Mouse (Mus musculus) lung, adult 10 weeks (tissue): ENCODE data around the gene Thpo. TPM values are rescaled to one million over a fixed set of nuclear protein-coding genes. Genes with fewer than 3 reads are reported as not detected.

Experiments
- polyA plus RNA-seq: library from polyadenylated mRNA; stranded (reverse); fragments of 350-450 nt; fragmentation: Illumina TruSeq; extraction: RNeasy Lipid Tissue Mini Kit (QIAGEN cat#74804); gene quantifications from one replicate; pipeline ENCODE4 v1.2.3, GENCODE M21; 2014; ENCODE audit warnings: low read depth, low replicate concordance; ENCODE audit not compliant: insufficient read depth

The Thpo gene
- polyA plus RNA-seq, result 0.50 TPM

DNA sequence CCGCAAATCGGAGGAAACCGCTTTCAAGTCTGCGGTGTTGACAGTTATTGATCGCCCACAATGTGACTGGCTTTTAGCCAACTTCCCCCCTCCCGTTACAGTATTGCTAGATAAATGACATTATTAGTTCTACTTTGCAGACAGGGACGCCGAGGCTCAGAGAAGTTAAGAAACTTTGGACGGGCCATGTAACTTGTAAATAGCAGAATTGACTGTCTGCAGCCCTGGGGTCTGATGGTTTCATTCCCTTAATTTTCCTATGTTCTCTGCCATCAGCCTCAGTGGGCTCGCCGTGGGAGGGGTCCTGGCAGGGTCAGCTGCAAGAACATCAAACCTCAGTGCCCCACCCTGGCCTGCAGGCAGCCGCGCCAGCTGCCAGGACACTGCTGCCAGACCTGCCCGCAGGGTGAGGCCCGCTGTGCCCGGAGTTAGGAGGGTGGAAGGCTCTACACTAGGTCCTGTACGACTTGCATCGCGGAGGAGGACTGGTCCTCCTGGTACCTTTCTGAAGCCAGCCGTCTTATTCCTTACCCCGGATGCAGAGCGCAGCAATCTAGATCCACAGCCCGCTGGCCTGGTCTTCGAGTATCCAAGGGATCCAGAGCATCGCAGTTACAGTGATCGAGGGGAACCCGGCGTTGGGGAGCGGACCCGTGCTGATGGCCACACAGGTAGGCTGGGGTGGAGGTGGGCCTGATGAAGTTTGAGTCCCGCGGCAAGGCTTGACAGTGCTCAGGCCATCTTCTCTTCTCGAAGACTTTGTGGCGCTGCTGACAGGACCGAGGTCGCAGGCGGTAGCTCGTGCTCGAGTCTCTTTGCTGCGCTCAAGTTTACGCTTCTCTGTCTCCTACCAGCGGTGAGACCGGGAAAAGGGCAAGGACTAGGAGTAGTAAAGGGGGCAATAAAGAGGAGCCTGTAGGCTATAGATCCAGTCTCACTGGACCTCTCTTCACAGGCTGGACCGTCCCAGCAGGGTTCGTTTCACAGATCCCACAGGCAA, at the start of gene Thpo:
Gene Thpo (minus strand): TSS at position 781 of the 1,000 bp plus-strand sequence.

DNA sequence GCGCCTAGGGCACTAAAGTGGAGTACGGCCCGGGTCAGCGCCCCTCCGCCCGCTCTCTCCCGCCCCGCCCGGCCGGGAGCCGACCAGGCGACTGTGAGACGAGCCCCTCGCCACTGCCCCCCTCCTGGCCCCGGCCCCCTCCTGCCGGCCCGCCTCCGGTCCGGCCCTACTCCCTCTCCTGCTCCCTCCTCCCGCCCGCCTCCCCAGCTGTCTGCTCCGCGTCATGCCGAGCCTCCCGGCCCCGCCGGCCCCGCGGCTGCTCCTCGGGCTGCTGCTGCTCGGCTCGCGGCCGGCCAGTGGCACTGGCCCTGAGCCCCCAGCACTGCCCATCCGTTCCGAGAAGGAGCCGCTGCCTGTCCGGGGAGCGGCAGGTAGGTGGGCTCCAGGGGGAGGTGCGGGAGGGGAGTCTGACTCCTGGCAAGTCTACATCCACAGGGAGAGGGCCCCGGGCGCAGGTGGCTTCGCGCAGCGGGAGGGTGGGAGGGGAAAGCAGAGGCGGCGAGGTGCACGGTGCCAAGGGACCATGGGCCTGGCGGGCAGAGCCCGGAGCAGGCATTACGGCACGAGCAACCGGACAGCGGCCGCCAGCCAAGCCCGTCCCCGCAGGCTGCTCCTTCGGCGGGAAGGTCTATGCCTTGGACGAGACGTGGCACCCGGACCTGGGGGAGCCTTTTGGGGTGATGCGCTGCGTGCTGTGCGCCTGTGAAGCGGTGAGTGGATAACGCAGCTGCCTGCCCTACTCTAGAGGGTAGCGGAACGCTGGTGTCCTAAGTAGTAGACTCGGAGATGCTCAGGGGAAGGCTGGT, 1.2 kb downstream of the Thpo start, which contains the start of gene Chrd:
Gene Chrd (plus strand): TSS at position 203 of the 806 bp plus-strand sequence.

DNA sequence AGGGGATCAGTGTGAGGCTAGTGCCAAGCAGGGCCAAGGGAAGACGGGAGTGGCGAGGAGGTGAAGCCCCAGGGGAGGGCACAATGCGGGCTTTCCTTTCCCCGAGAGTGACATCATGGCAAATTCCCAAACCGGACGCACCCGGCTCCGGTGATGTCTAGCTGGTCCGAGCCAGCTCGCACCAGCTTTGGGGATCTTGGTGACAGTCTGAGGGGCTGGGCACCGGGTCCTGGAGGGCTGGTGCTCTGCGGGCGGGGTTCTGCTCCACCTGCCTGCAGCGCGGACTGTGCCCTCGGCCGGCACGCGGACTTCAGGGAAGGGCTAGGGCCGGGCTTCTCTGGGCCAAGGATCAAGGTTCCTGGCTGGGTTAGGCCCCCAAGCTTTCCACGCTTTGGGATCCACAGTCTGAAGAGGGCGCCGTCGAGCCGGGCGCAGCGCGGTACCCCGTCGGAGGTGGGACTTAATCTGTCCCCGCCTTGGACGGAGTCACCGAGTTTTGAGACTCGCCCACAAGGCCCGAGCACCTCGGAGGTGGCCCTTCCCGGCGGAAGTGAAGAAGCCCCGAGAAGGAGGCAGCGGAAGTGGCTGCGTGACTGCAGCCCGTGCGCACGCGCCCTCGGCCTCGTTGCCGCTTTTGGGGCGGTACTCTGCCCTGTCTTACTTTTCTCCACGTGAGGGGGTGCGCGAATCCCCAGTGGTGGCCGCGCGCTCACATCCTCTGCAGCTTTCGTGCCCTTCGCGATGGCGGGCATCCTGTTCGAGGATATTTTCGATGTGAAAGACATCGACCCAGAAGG, 16.9 kb downstream of the Thpo start, which contains the start of the genes Polr2h and Clcn2:
Gene Polr2h (plus strand): TSS at position 485 of the 797 bp plus-strand sequence.
Gene Clcn2 (minus strand): TSS at position 566 of the 797 bp plus-strand sequence.

DNA sequence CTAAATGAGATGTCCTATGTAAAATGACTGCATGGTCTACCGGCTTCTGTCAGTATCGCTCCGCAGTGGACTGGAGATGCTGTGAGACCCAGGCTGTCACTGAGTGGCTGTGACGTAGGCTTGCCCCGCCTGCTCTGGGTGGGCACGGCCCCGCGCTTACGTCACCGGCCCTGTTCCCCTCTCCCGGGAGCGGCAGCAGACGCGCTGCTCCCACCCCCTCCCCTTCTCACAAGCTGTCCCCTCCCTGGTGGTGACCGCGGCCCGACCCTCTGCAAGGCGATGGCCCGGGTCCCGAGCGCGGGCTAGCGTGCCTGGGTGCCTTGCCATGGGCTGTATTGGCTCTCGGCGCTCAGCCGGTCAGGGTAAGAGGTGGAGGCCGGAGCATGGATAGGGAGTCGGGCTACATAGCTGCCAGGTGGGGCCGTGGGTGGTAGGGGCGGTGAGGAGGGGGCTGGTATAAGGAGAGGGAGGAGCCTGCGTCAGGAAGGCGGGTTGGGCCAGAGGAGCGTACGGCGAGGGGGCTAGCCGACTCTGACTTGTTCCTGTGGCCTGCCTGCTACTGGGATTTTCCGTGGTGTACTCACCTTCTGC, 41.1 kb downstream of the Thpo start, which contains the start of gene Fam131a:
Gene Fam131a (plus strand): TSS at position 131 of the 591 bp plus-strand sequence.

Other genes with a start within 250 kb of the Thpo start
- 43.4 TPM for gene Eif2b5, start 235.7 kb downstream of the Thpo start, polyA plus RNA-seq
- gene Dvl3, start 217.5 kb downstream of the Thpo start, polyA plus RNA-seq, result 7.2 TPM
- 172 TPM for gene Ap2m1, start 199.0 kb downstream of the Thpo start, polyA plus RNA-seq
- 29.9 TPM for gene Abcf3, start 185.9 kb downstream of the Thpo start, polyA plus RNA-seq
- not detected for gene Vwa5b2, start 145.0 kb downstream of the Thpo start, polyA plus RNA-seq
- 7.8 TPM for gene Eef1akmt4, start 122.9 kb downstream of the Thpo start, polyA plus RNA-seq
- not detected for gene Gm49333, start 122.9 kb downstream of the Thpo start, polyA plus RNA-seq
- 9.9 TPM for gene Alg3, start 122.8 kb downstream of the Thpo start, polyA plus RNA-seq
- gene Camk2n2, start 113.2 kb downstream of the Thpo start, polyA plus RNA-seq, result 2.6 TPM
- 0.23 TPM for gene Ece2, start 104.7 kb downstream of the Thpo start, polyA plus RNA-seq
- 87.1 TPM for gene Psmd2, start 82.9 kb downstream of the Thpo start, polyA plus RNA-seq
- 71.2 TPM for gene Eif4g1, start 66.2 kb downstream of the Thpo start, polyA plus RNA-seq
- 12.6 TPM for gene Fam131a, start 41.3 kb downstream of the Thpo start, polyA plus RNA-seq
- 25.3 TPM for gene Polr2h, start 16.8 kb downstream of the Thpo start, polyA plus RNA-seq
- gene Clcn2, start 16.8 kb downstream of the Thpo start, polyA plus RNA-seq, result 2.4 TPM
- 1.4 TPM for gene Chrd, start 1.4 kb downstream of the Thpo start, polyA plus RNA-seq